Mouse (Mus musculus) liver, adult 2 months (tissue): ENCODE data around the gene Eva1c.

Experiments
- CTCF ChIP-seq: fragments of 200-500 bp; IDR thresholded peaks from 2 replicates; pipeline ENCODE4 v1.5.1; 2011; ENCODE audit warnings: low read depth, low read length, control low read depth
- POLR2A ChIP-seq: fragments of 200-500 bp; IDR thresholded peaks from 2 replicates; pipeline ENCODE4 v1.6.1; 2011; ENCODE audit warnings: low read length, control low read depth; ENCODE audit not compliant: insufficient read depth; ENCODE audit errors: extremely low read depth

GRCm38 (mm10) chr16:90826457-90826856, at the start of gene Eva1c:
- TF ChIP-seq CTCF (peak; percentile 48), POLR2A (no peak)
